Mouse (Mus musculus) mouse trophoblast stem cell (cell line): ENCODE results near the gene Gramd2.
"Not testable (repeated sequence)": the region's sequence is repeated elsewhere in the genome, so short reads cannot be mapped to it uniquely, and the experiment has no call there.

ENCODE experiments used
- in situ Hi-C, 2 experiments: fragments of 300-500 bp; cut with MseI, MboI; formaldehyde crosslinking; loops; 2 replicates in 1 of 2; 3 replicates in 1 of 2; pipeline ENCODE4 v1.15.1; 2025

Gene Gramd2

DNA sequence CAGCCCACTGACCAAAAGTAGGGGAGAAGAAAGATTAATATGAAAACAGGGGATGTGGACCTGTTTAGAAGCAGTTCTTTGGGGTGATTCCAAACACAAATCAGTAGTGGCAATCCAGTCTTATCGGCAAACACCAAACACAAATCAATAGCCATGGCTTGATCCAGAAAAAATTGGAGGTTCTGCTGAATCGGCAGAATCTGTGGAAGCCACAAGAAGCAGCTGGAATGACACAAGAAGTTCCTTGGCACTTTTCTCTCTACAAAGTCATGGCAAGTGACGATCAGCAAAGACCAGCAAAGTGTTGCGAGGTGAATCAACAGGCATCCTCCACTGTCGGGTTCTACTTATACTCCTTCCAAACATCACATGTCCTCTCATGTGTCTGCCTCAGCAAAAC, 41.2 kb downstream of the Gramd2 start:
- in situ Hi-C loops: loop anchor here in 1 of 2 experiments (10.0 kb wide), 1 partner anchor 234 kb away; no protein-coding TSS in a partner anchor

DNA sequence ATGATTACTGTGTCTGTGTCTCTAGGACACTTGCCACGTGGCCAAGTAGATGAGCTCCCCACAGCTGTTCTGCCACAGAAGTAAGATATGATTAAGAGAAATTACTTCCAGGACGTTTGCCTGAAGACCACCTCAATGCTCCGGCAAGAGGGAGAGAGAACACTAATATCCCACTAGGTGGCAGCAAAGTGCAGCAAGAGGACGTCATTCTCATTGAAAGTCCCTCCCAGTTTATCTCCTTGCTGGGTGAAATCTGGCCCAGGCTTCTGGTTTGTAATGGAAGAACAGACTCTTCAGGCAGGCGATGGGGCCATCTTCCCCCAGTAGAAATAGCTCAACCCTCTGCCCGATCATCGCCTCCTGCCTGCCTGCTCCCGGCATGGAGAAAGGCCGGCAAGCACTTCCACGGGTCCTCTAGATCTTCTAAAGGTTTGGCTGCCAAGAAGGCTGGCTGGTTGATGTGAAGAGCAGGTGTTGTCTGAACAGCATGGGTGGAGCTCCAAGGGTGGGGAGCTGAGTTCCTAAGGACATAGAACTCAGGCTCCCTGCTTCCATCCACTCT, 43.2 kb downstream of the Gramd2 start:
- in situ Hi-C loops: loop anchor here in 1 of 2 experiments (10.0 kb wide), 1 partner anchor 232 kb away; no protein-coding TSS in a partner anchor

DNA sequence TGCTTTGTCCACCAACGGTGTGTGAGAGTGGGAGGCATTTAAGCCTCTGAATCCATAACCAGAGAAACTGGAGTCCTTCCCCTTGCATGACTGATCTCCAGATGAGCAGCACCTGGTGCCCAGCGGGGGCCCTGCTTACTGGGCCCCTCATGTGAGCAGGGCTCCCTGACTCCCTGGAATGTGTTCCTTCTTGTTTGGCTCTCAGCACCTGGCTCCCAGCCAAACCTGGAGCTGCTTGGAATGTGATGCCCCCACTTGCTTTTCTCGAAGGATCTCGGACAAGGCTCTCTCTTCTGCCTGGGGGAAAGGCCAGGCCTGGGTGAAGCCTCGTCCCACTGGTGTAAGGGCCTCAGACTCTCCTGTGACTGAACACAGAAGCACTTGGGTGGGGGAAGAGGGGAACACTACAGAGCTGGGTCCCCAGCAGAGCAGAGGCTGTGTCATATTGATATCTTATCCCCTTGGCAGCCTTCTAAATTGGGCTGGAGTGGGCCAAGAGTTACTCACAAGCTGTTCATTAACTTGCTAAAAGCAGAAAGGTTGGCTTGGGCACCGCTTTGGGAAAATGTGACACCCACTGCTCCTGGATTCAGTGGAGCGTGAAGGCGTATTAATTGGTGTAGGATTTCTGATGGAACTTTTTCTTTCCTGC, 44.0 kb downstream of the Gramd2 start:
- in situ Hi-C loops: loop anchor here in 1 of 2 experiments (10.0 kb wide), 1 partner anchor 231 kb away; no protein-coding TSS in a partner anchor

DNA sequence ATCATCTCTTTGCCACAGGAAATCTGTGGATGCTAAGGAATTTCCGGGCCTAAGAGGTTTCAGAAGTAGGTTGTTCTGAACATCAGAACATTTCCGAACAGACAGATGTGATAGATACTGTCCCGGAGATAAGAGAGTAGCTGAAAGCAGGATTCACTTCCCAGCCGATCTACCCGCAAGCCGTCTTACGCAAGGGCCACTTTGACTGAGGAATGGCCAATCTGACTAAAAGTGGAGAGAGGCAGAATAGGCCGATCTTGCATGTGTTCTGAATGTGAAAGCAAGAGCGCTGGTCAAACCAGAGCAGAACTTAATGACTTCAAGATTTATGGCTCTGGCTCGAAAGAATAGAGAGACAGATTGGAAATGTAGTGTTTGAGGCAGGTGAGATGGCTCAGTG, 45.6 kb downstream of the Gramd2 start:
- in situ Hi-C loops: loop anchor here in 1 of 2 experiments (10.0 kb wide), 1 partner anchor 229 kb away; no protein-coding TSS in a partner anchor

DNA sequence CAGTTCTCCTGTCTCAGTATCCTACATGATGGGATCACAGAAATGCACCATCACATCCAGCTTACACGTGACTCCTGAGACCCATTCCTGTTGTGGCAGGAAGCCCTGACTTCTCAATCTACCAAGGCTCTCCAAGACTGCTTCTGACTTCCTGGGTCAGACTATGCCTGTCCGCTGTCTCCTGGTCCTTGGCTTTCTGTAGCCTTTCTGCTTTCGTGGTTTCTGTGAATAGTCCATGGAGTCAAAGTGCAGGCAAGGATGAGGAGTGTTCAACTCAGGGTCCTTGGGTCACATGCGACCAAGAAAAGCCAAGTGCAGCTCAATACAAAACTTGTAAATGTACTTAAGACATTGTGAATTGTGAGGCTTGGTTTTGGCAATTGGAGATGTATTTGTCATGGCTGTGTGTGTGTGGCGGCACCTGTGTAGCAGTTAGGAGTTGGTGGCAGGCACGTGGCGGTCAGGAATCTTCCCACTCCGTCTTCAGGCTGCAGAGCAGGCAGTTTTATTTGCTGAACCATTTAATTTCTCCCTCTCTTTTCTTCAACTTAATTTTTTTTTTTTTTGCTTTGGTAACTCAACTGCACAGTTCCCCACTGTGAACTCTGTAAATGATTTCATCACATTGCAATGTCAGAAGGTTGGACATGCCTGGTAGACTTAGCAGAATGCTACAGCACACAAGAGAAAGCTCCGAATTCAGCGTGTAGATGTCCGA, 47.8 kb downstream of the Gramd2 start:
- in situ Hi-C loops: loop anchor here in 1 of 2 experiments (10.0 kb wide), 1 partner anchor 227 kb away; no protein-coding TSS in a partner anchor

DNA sequence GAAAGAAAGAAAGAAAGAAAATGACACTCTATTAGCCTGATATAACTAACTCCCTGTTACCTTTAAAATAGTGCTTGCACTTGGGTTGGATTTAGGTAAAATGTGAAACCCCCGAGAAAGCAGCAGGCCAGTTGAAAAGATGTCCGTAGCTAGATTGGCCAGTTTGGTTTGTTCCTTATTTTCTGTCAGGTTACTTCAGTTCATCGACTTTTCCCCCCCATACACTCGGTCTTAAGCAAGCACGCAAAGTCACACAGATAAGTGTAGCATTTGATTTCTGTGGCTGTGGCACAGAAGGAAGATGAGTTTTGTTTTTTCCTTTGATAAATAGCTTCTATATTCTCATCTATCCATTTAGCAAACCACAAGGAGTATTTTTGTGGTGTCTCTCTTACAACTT, 51.2 kb downstream of the Gramd2 start:
- in situ Hi-C loops: no loop called here

DNA sequence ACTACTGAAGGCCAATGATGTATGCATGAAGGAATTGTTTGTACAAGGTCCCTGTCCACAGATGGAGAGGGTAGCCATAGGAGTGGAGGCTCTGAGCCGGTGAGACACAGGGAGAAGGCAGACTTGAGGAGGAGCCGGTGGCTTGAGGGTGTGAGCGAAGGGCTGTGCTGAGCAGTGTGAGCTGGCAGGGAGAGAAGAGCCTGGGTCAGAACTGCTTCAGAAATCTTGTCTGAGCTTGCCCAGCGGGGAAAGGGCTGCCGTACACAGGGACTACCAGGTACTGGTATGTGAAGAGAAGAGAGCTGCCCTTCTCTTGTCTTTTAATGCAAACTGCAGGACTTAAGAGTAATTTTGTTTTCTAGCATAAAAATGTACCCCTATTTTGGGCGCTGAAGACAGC, 53.1 kb downstream of the Gramd2 start:
- in situ Hi-C loops: no loop called here

DNA sequence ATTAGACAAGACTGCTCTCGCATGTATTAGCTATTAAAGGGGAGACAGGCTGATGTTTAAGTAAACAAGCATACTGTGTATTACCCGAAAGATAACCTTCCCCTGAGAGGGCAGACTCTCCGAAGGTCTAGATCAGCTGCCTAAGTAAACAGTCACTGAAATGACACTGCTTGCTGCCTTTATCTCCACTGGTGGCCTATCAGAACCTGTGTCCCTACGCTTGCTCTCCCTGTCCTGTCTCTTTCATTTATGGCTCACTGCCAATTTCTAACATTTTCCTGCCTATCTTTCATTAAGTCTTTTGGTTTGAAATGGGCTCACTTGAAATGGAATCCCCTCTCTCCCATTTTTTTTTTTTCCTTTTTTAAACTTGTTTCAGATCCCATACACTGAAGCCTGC, 55.5 kb downstream of the Gramd2 start:
- in situ Hi-C loops: no loop called here

DNA sequence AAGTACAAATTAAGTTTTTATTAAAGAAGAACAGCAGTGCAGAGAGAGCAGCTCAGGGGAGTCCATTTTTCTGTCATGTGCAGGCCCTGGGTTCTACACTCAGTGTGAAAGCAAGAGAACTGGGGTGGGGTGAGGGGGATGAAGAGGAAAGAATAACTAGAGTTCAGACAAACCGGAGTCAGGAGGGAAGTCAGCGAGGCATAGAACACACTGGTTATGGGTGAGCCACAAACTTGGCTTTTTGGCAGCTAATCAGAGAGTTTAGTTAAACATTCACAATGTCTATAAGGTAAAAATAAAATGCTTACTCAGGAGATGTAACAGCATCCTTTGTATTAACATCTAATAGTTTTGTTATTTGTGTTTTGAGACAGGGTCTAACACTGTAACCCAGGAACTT, 60.6 kb downstream of the Gramd2 start:
- in situ Hi-C loops: no loop called here

DNA sequence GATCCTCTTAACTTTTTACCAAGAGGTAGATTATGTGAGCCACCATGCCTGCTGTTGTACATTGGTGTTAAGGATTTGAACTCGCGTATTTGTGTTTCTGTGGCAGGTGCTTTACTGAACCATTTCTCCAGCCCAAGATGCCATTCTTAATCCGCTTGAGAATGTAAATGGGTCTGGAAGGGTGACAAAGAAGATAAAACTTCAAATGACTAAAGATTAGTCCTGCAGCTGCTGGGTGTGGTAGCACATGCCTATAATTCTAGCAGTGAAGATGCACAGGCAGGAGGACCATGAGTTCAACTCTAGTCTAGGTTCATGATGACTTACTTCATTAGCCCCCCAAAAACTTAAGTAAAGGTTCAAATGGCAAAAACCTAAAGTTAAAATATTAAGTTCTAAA, 64.0 kb downstream of the Gramd2 start:
- in situ Hi-C loops: no loop called here

DNA sequence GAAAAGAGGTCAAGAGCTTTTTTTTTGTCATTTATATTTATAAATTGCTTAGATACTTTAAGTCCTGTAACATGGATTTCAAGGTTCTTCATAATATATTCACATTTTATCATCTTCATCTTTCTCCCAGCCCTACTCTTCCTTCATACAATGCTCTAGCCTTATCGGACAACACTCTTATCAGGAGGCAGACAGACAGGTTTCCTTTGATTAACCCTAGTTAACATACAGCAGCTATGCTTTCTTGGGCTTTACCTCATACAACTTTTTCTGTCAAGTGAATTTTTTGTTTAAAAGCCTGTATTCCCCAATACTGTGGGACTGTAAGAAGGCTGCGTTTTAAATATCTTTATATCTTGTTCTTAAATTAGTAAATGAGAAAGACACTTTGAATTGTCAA, 68.4 kb downstream of the Gramd2 start:
- in situ Hi-C loops: no loop called here

DNA sequence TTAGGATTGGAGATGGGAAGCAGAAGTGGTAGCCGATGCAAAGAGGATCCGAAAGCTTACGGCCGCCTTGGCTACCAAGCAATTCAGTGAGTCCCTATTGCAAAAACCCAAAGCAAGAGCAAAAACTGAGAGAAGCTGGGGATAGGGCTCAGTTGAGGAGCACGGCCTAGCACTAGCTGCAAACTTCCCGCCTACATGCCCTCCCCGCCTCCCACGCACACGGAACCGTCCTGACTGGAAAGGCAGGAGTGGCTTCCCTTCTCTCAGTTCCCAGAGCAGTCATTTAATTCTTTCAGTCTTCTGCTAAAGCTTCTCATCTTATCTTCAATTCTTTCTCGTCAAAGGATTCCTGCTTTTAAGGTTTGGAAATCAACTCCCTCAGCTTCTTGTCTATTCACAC, 69.0 kb downstream of the Gramd2 start:
- in situ Hi-C loops: no loop called here

DNA sequence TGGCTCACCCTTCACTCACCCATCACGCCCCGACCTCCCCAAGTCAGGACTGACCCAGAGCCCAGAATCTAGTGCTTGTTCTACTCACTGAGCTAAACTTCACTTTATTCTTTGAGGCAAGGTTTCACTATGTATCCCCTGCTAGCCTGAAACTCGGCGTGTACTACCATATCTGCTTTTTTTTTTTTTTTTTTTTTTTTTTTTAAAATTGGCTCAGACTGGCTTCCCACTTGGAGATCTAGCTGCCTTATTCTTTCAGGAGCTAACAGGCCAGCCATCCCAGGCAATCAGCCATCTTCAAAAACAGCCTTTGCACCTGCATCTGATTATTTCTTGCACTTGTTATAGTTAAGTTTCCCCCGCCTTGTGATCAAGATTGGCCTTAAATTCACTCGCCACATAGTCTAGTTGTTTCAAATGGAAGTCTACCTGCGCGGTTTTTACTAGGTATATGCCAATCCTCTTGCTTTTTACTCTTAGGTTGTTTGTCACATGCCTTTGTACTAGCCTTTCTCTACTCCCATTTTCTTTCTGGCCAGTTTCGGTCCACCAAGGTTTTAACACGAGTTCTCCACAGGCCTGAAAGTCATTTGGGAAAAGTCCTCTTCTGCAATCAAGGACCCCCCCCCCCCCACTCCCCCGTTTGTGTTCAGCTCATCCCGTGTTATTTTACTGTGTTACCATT, 69.8 kb downstream of the Gramd2 start:
- in situ Hi-C loops: no loop called here

DNA sequence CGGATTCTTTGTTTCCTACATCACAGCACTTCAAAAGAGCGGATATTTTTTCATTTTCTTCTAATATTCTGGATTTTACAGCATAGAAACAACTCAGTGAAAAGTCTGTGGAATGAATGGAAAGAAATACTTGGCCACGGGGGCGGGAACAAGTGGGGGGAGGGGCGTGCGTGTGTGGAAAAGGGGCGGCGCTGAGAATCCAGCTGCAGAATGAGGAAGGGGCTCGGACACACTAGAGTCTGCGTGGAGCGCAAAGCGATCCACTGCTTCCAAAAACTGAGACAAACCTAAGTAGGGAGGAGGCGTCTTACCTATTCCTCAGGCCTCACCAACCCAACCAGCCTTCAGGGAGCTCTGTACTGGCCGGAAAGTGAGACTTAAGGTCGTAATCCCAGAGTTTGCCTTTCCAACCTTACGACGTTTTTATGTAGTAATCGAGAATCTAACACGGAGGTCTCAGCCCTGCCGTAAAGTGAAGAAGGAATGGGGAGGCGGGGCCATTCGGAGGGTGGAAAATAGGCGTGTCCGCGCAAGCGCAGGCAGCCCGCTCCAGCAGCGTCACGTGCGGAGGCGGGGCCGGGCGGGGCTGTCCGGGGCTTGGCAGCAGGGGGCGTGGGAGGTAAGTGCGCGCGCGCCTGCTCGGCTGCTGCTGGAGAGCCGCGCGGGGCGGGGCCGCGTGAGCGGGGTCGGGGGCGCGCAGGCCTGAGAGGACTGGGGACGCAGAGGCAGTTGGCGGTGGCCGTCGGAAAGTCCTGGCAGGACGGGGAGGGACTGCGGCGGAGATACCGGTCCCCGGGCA, 70.5 kb downstream of the Gramd2 start, which contains the start of the genes Senp8 and Myo9a:
TSS of gene Senp8 (minus strand) at position 444 of the 799 bp plus-strand sequence.
TSS of gene Myo9a (plus strand) at position 630 of the 799 bp plus-strand sequence.
- in situ Hi-C loops: no loop called here

DNA sequence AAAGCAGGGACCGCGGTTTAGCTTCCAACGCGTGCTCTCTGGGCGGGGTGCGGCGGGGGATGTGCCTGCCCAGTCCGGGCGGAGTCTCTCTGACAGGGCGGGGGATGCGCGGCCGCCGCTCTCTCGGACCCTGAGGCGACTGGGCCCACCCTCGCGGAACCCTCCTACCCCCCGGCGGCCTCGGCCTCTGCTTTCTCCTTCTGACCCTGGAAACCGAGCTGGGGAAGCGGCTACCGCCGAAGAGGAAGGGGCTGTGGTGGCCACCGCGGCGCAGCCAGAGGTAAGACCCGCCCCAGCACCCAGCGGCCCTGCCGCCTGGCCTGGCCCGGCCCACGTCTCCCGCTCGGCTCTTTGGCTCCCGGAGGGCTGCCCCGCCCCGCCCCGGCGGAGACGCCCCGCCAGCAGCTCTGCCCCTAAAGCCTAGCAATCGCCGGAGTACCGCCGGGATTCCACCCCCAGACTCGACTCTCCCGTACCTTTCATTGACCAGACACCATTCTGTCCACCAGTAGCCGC, 71.2 kb downstream of the Gramd2 start:
- in situ Hi-C loops: no loop called here

DNA sequence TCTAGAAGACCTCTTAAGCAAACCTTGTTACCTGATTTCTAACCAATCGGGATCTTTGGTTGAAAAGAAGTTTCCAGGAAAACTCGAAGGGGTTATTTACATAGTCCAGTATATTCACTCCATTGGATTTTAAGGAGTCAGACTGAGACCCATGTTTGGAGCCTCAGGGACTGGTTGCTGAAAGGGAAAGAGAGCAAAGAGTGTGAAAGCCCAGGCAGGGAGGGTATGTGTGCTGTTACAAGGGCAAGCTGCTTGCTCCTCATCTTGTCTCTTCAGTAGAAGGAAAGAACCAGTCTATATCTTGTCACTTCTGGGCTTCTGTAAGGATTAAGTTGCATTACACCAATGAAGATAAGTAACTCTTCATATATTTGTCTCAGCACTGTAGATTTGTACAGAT, 72.0 kb downstream of the Gramd2 start:
- in situ Hi-C loops: no loop called here

DNA sequence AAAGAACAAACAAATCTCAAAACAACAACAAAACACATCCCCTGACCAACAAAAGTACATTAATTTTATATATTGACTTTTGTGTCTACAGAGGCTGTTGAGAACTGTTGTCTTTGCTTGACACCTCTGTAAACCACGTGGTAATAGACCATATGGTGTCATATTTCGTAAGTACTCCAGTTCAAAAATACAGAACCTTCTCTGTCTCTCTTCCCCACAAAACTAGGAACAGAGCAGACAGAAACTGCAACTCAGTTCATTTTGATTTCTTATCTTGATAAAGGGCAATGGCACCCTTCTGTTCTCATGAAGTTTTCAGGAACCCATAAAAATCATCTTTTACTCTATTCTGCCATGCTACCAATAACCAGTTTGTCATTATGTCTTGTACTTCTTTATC, 75.3 kb downstream of the Gramd2 start:
- in situ Hi-C loops: no loop called here

DNA sequence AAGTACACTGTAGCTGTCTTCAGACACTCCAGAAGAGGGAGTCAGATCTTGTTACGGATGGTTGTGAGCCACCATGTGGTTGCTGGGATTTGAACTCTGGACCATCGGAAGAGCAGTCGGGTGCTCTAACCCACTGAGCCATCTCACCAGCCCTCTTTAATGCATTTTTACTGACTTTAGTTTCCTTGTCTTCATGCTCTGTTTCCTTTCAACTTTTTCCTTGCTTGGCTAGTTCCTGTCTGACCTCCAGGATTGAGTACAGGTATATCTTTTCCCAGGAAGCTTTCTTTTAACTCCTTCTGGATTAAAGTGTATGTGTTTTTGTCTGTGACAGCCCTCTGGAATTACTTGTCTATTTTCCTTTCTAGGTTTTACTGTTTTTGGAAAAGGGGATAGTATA, 77.1 kb downstream of the Gramd2 start:
- in situ Hi-C loops: not testable (repeated sequence)

DNA sequence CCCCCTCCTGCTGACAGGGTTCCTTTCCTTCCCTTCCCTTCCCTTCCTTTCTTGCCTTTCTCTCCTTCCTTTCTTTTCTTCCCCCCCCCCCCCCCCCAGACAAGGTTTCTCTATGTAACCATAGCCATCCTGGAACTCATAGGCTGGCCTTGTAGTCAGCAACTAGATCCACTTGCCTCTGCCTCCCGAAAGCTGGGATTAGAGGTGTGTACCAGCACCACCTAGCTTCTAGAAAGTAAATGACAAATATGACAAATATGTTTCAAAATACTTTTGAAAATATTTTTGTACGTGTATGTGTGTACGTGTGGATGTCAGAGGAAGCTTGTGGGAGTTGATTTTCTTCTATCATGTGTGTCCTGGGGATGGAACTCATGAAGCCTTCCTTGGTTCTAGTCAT, 80.6 kb downstream of the Gramd2 start:
- in situ Hi-C loops: no loop called here

DNA sequence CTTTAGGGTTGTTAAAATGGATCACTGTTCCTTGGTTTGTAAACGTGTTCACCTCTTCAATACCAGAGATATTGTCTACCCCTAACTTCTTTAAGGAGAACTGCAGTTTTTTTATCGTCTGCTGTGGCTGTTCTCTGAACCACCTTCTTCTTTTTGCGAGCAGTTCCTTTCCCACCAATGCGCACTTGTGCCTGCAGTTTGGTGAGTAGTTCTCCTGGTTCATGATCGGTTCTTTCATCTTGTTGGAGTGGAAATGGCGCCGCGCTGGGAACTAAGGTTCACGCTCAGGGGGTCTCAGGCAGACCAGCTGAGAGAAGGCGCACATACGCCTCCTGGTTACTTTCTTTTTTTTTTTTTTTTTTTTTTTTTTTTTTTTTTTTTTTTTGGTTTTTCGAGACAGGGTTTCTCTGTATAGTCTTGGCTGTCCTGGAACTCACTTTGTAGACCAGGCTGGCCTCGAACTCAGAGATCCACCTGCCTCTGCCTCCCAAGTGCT, 87.1 kb downstream of the Gramd2 start:
- in situ Hi-C loops: not testable (repeated sequence)
